Mouse (Mus musculus): ENCODE results near the gene Rnf150. TPM values are rescaled to one million over a fixed set of nuclear protein-coding genes. Genes with fewer than 3 reads are reported as not detected.

The Rnf150 gene
- total RNA-seq, 1 experiment: 0.09 TPM

GRCm38 (mm10) chr8:82936162-82936561 is 73.0 kb downstream of the Rnf150 start:
- DNase-seq (ENCODE audit: low read depth, low spot score): no peak
- no peaks in the 10 kb centered on the region for H3K4me1 ChIP-seq (ENCODE audit: control insufficient read depth in 2 of 2, insufficient read depth in 2 of 2, low read length in 2 of 2, poor library complexity in 1 of 2)
- H3K9ac ChIP-seq (ENCODE audit: insufficient read depth, low read depth, low read length, poor library complexity, severe bottlenecking): no peak overlapping the region
- H3K36me3 ChIP-seq (ENCODE audit: control insufficient read depth, insufficient read depth, low read length, poor library complexity, severe bottlenecking): no peaks in the 10 kb centered on the region
- no peak overlapping the region for H3K4me3 ChIP-seq (ENCODE audit: insufficient read depth in 1 of 2, low read depth in 1 of 2, low read length in 2 of 2, poor library complexity in 1 of 2, severe bottlenecking in 1 of 2)
- no peak for TF ChIP-seq MAFK (IDR thresholded peaks at IDR 0.05; ENCODE audit: insufficient read depth, low read depth, low read length)
- TF ChIP-seq HCFC1 (IDR thresholded peaks at IDR 0.05; ENCODE audit: borderline replicate concordance, insufficient read depth, low read length): no peak
- no peak for TF ChIP-seq CHD2 (IDR thresholded peaks at IDR 0.05; ENCODE audit: low read depth, low read length)
- no peaks in the 10 kb centered on the region for H3K9me3 ChIP-seq (ENCODE audit: control insufficient read depth, insufficient read depth, low read depth, low read length)
- in situ Hi-C loops (cut with MboI; ENCODE audit: low sequenced_read_pairs in 2 of 2, unreplicated experiment in 2 of 2): no loop called here
- H3K27ac ChIP-seq (ENCODE audit: insufficient read depth, low read depth, low read length, poor library complexity, severe bottlenecking): no peak overlapping the region

GRCm38 (mm10) chr8:82936866-82937265 is 73.7 kb downstream of the Rnf150 start:
- DNase-seq (ENCODE audit: low read depth, low spot score): no peak
- TF ChIP-seq CHD2 (IDR thresholded peaks at IDR 0.05; ENCODE audit: low read depth, low read length) (no peak), MAFK (IDR thresholded peaks at IDR 0.05; ENCODE audit: insufficient read depth, low read depth, low read length) (no peak), ZNF384 (IDR thresholded peaks at IDR 0.05; ENCODE audit: low read depth, low read length) (no peak), ZC3H11A (IDR thresholded peaks at IDR 0.05; ENCODE audit: borderline replicate concordance, low read depth, low read length) (no peak), HCFC1 (IDR thresholded peaks at IDR 0.05; ENCODE audit: borderline replicate concordance, insufficient read depth, low read length) (no peak)
- Histone ChIP-seq H3K9me3 (ENCODE audit: control insufficient read depth, insufficient read depth, low read depth, low read length) (no peaks in the 10 kb centered on the region), H3K4me1 (ENCODE audit: control insufficient read depth in 2 of 2, insufficient read depth in 2 of 2, low read length in 2 of 2, poor library complexity in 1 of 2) (no peaks in the 10 kb centered on the region), H3K4me3 (ENCODE audit: insufficient read depth in 1 of 2, low read depth in 1 of 2, low read length in 2 of 2, poor library complexity in 1 of 2, severe bottlenecking in 1 of 2) (no peak overlapping the region), H3K27ac (ENCODE audit: insufficient read depth, low read depth, low read length, poor library complexity, severe bottlenecking) (no peak overlapping the region), H3K9ac (ENCODE audit: insufficient read depth, low read depth, low read length, poor library complexity, severe bottlenecking) (no peak overlapping the region), H3K36me3 (ENCODE audit: control insufficient read depth, insufficient read depth, low read length, poor library complexity, severe bottlenecking) (no peaks in the 10 kb centered on the region)
- in situ Hi-C loops (cut with MboI; ENCODE audit: low sequenced_read_pairs in 2 of 2, unreplicated experiment in 2 of 2): no loop called here

GRCm38 (mm10) chr8:82939912-82940311 is 76.8 kb downstream of the Rnf150 start:
- H3K9ac ChIP-seq (ENCODE audit: insufficient read depth, low read depth, low read length, poor library complexity, severe bottlenecking): no peak overlapping the region
- no peak for DNase-seq (ENCODE audit: low read depth, low spot score)
- H3K4me1 ChIP-seq (ENCODE audit: control insufficient read depth in 2 of 2, insufficient read depth in 2 of 2, low read length in 2 of 2, poor library complexity in 1 of 2): no peaks in the 10 kb centered on the region
- in situ Hi-C loops (cut with MboI; ENCODE audit: low sequenced_read_pairs in 2 of 2, unreplicated experiment in 2 of 2): no loop called here
- H3K4me3 ChIP-seq (ENCODE audit: insufficient read depth in 1 of 2, low read depth in 1 of 2, low read length in 2 of 2, poor library complexity in 1 of 2, severe bottlenecking in 1 of 2): no peak overlapping the region
- no peaks in the 10 kb centered on the region for H3K36me3 ChIP-seq (ENCODE audit: control insufficient read depth, insufficient read depth, low read length, poor library complexity, severe bottlenecking)
- H3K27ac ChIP-seq (ENCODE audit: insufficient read depth, low read depth, low read length, poor library complexity, severe bottlenecking): no peak overlapping the region
- TF ChIP-seq CHD2 (IDR thresholded peaks at IDR 0.05; ENCODE audit: low read depth, low read length) (no peak), MAFK (IDR thresholded peaks at IDR 0.05; ENCODE audit: insufficient read depth, low read depth, low read length) (no peak), ZNF384 (IDR thresholded peaks at IDR 0.05; ENCODE audit: low read depth, low read length) (no peak), HCFC1 (IDR thresholded peaks at IDR 0.05; ENCODE audit: borderline replicate concordance, insufficient read depth, low read length) (no peak), ZC3H11A (IDR thresholded peaks at IDR 0.05; ENCODE audit: borderline replicate concordance, low read depth, low read length) (no peak)
- no peaks in the 10 kb centered on the region for H3K9me3 ChIP-seq (ENCODE audit: control insufficient read depth, insufficient read depth, low read depth, low read length)

- Histone ChIP-seq H3K4me1 (ENCODE audit: control insufficient read depth in 2 of 2, insufficient read depth in 2 of 2, low read length in 2 of 2, poor library complexity in 1 of 2) (no peaks in the 10 kb centered on the region), H3K9me3 (ENCODE audit: control insufficient read depth, insufficient read depth, low read depth, low read length) (no peaks in the 10 kb centered on the region), H3K4me3 (ENCODE audit: insufficient read depth in 1 of 2, low read depth in 1 of 2, low read length in 2 of 2, poor library complexity in 1 of 2, severe bottlenecking in 1 of 2) (no peak overlapping the region), H3K9ac (ENCODE audit: insufficient read depth, low read depth, low read length, poor library complexity, severe bottlenecking) (no peak overlapping the region), H3K36me3 (ENCODE audit: control insufficient read depth, insufficient read depth, low read length, poor library complexity, severe bottlenecking) (no peaks in the 10 kb centered on the region), H3K27ac (ENCODE audit: insufficient read depth, low read depth, low read length, poor library complexity, severe bottlenecking) (no peak overlapping the region)
- DNase-seq (ENCODE audit: low read depth, low spot score): no peak
- in situ Hi-C loops (cut with MboI; ENCODE audit: low sequenced_read_pairs in 2 of 2, unreplicated experiment in 2 of 2): no loop called here
- TF ChIP-seq CHD2 (IDR thresholded peaks at IDR 0.05; ENCODE audit: low read depth, low read length): no peak
- TF ChIP-seq ZC3H11A (IDR thresholded peaks at IDR 0.05; ENCODE audit: borderline replicate concordance, low read depth, low read length): no peak
- TF ChIP-seq ZNF384 (IDR thresholded peaks at IDR 0.05; ENCODE audit: low read depth, low read length): no peak
- no peak for TF ChIP-seq HCFC1 (IDR thresholded peaks at IDR 0.05; ENCODE audit: borderline replicate concordance, insufficient read depth, low read length)
- no peak for TF ChIP-seq MAFK (IDR thresholded peaks at IDR 0.05; ENCODE audit: insufficient read depth, low read depth, low read length)
Observed at GRCm38 (mm10) chr8:82943223-82944006, 80.3 kb downstream of the Rnf150 start.
